Mouse (Mus musculus): ENCODE results near the gene Ebf3. TPM values are rescaled to one million over a fixed set of nuclear protein-coding genes. Genes with fewer than 3 reads are reported as not detected.

The Ebf3 gene
- total RNA-seq (2014; rRNA removed) (90.4 and 103 TPM in 2 replicates), polyA plus RNA-seq (2015; fragmentation: Nextera tagmentation; extraction: Ambion mirVana) (5.3 and 7.1 TPM in 2 replicates)

GRCm38 (mm10) chr7:137313904-137314691 is at the start of gene Ebf3:
TSS of gene Ebf3 (minus strand) at chr7:137314445.
- Histone ChIP-seq H3K4me3 (ENCODE audit: low read depth, low read length) (peak within 1 kb of the TSS; percentile 56), H3K9ac (replicated peaks; ENCODE audit: low read length, poor library complexity, severe bottlenecking) (peak within 1 kb of the TSS; percentile 70), H3K4me1 (ENCODE audit: insufficient read depth, low read length) (no peaks in the 10 kb centered on the region), H3K9me3 (ENCODE audit: low read length) (no peaks in the 10 kb centered on the region), H3K36me3 (ENCODE audit: insufficient read depth, low read length) (no peaks in the 10 kb centered on the region), H3K4me2 (ENCODE audit: low read depth, low read length, poor library complexity, severe bottlenecking) (peak within 1 kb of the TSS; percentile 81), H3K27ac (ENCODE audit: low read depth, low read length) (peak within 1 kb of the TSS; percentile 84), H3K27me3 (ENCODE audit: insufficient read depth, low read length) (peaks cover 22% of the 10 kb centered on the region)
- ATAC-seq (ENCODE audit: low FRiP score), result peak; percentile 83
- peak; percentile 93 for DNase-seq (ENCODE audit: low spot score)
- under 1% methylated on average over 77 of the region's 127 CpGs for WGBS
- TF ChIP-seq CTCF (IDR thresholded peaks at IDR 0.05), result no peak

DNA sequence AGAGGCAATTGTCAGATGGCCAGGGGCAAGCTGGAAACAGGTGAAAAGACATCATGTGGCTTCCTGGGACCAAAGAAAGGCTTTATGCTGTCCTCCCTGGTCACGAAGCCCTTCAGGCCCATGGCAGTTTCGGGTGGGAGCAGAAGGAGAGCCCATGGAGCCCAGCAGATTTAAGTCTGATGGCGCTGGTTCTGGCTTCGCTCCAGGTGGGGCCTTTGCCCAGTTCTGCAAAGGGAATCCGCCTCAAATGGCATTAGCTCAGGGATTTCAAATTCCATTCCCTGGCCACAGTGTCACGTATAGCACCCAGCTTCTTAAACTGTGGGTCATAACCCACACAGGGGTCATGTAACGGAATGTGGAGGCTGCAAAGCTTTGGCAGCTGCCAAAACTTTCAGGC is 32.6 kb upstream of the Ebf3 start:
- Histone ChIP-seq H3K4me2 (ENCODE audit: low read depth, low read length, poor library complexity, severe bottlenecking) (no peak overlapping the region), H3K27ac (ENCODE audit: low read depth, low read length) (no peak overlapping the region), H3K27me3 (ENCODE audit: insufficient read depth, low read length) (no peaks in the 10 kb centered on the region), H3K36me3 (ENCODE audit: insufficient read depth, low read length) (no peaks in the 10 kb centered on the region), H3K9me3 (ENCODE audit: low read length) (no peaks in the 10 kb centered on the region), H3K4me3 (ENCODE audit: low read depth, low read length) (no peak overlapping the region), H3K9ac (replicated peaks; ENCODE audit: low read length, poor library complexity, severe bottlenecking) (no peak overlapping the region), H3K4me1 (ENCODE audit: insufficient read depth, low read length) (no peaks in the 10 kb centered on the region)
- 74% methylated on average over 7 of the region's 7 CpGs for WGBS
- DNase-seq (ENCODE audit: low spot score), result peak; percentile 12
- no peak for TF ChIP-seq CTCF (IDR thresholded peaks at IDR 0.05)
- no peak for ATAC-seq (ENCODE audit: low FRiP score)

DNA sequence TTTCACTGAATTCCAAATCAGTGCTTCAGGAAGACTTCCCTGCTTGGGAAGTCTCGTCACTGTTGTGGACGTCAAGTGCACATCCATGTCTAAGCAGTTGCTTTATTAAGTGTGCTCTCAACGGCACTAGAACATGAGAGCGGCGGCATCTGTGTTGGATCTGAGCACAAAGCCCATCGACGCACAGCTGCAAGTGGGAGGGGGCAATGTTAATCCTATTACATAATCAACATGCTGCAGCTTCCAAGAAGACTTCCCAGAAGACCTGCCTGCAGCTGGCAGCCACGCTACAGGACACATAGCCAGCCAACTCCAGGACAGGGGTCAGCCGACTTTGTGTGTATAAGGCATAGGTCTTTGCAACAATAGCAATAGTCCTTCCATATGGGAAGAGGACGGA is 31.8 kb upstream of the Ebf3 start:
- H3K36me3 ChIP-seq (ENCODE audit: insufficient read depth, low read length), result no peaks in the 10 kb centered on the region
- H3K4me2 ChIP-seq (ENCODE audit: low read depth, low read length, poor library complexity, severe bottlenecking), result no peak overlapping the region
- no peak overlapping the region for H3K9ac ChIP-seq (replicated peaks; ENCODE audit: low read length, poor library complexity, severe bottlenecking)
- no peak for DNase-seq (ENCODE audit: low spot score)
- H3K27ac ChIP-seq (ENCODE audit: low read depth, low read length), result no peak overlapping the region
- no peak overlapping the region for H3K4me3 ChIP-seq (ENCODE audit: low read depth, low read length)
- ATAC-seq (ENCODE audit: low FRiP score), result no peak
- H3K9me3 ChIP-seq (ENCODE audit: low read length), result no peaks in the 10 kb centered on the region
- H3K27me3 ChIP-seq (ENCODE audit: insufficient read depth, low read length), result no peaks in the 10 kb centered on the region
- WGBS, result 26% methylated on average over 10 of the region's 10 CpGs
- H3K4me1 ChIP-seq (ENCODE audit: insufficient read depth, low read length), result no peaks in the 10 kb centered on the region
- TF ChIP-seq CTCF (IDR thresholded peaks at IDR 0.05), result no peak

GRCm38 (mm10) chr7:137333951-137334350 is 19.7 kb upstream of the Ebf3 start:
- no peak overlapping the region for H3K27ac ChIP-seq (ENCODE audit: low read depth, low read length)
- no peak for TF ChIP-seq CTCF (IDR thresholded peaks at IDR 0.05)
- H3K4me3 ChIP-seq (ENCODE audit: low read depth, low read length), result no peak overlapping the region
- H3K9me3 ChIP-seq (ENCODE audit: low read length), result no peaks in the 10 kb centered on the region
- no peaks in the 10 kb centered on the region for H3K36me3 ChIP-seq (ENCODE audit: insufficient read depth, low read length)
- DNase-seq (ENCODE audit: low spot score) (no peak), ATAC-seq (ENCODE audit: low FRiP score) (no peak)
- no peaks in the 10 kb centered on the region for H3K4me1 ChIP-seq (ENCODE audit: insufficient read depth, low read length)
- 88% methylated on average over 2 of the region's 2 CpGs for WGBS
- peaks cover 4% of the 10 kb centered on the region; the same call in 1 of the 2 replicates for H3K27me3 ChIP-seq (ENCODE audit: insufficient read depth, low read length)
- H3K4me2 ChIP-seq (ENCODE audit: low read depth, low read length, poor library complexity, severe bottlenecking), result no peak overlapping the region
- H3K9ac ChIP-seq (replicated peaks; ENCODE audit: low read length, poor library complexity, severe bottlenecking), result no peak overlapping the region

DNA sequence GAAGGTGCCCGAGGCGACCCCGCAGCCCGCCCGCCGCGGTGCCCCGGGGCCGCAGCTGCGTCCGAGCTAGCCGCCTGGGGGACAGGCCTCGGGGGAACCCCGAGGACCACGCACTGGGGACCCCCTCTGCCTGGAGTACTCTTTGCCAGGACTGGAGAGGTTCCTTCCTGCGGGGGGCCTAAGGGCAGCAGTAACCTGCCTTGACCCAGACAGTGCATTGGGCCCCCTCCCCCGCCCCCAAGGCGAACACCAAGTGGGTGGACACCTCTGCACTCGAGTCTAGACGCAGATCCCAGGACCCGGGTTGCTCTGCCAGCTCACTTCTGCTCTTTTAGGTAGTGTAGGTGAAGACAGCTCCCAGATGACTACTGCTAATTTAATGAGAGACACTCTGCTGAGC is 8.7 kb upstream of the Ebf3 start:
- DNase-seq (ENCODE audit: low spot score) (no peak), ATAC-seq (ENCODE audit: low FRiP score) (no peak)
- H3K27ac ChIP-seq (ENCODE audit: low read depth, low read length), result no peak overlapping the region
- H3K36me3 ChIP-seq (ENCODE audit: insufficient read depth, low read length), result no peaks in the 10 kb centered on the region
- WGBS, result under 1% methylated on average over 20 of the region's 21 CpGs
- no peak for TF ChIP-seq CTCF (IDR thresholded peaks at IDR 0.05)
- peak overlapping the region; percentile 43 for H3K4me3 ChIP-seq (ENCODE audit: low read depth, low read length)
- H3K4me2 ChIP-seq (ENCODE audit: low read depth, low read length, poor library complexity, severe bottlenecking), result peak overlapping the region; percentile 61
- peaks cover 62% of the 10 kb centered on the region for H3K27me3 ChIP-seq (ENCODE audit: insufficient read depth, low read length)
- no peaks in the 10 kb centered on the region for H3K4me1 ChIP-seq (ENCODE audit: insufficient read depth, low read length)
- H3K9me3 ChIP-seq (ENCODE audit: low read length), result no peaks in the 10 kb centered on the region
- H3K9ac ChIP-seq (replicated peaks; ENCODE audit: low read length, poor library complexity, severe bottlenecking), result peak overlapping the region; percentile 42
